Mouse (Mus musculus): ENCODE results near the gene Gne. TPM values are rescaled to one million over a fixed set of nuclear protein-coding genes. Genes with fewer than 3 reads are reported as not detected.
A peak's percentile ranks its signal among the peaks of the same experiment; 100 is the strongest.
"Not testable (repeated sequence)": the region's sequence is repeated elsewhere in the genome, so short reads cannot be mapped to it uniquely, and the experiment has no call there.

Gene Gne
- total RNA-seq, 2 experiments from 2014 or later = 42.0 to 45.9 TPM

DNA sequence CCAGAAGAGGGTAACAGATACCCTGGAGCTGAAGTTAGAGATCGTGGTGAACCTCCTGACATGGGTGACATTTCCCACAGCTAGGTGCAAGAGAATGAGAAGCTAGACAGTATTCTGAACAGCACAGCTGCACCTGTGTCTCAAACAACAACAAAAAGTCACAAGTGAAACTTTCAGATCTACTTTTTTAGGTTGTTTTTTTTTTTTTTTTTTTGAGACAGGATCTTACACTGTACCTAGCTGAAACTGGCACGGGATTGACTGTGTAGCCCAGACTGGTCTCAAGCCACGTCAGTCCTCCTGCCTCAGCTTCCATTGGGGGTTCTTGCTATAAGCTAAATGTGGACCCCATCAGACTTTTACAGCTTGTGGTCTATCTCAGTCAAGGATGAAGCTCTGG lies 10.2 kb downstream of the Gne start:
- DNase-seq (ENCODE audit: low spot score in 2 of 2) = no peak

DNA sequence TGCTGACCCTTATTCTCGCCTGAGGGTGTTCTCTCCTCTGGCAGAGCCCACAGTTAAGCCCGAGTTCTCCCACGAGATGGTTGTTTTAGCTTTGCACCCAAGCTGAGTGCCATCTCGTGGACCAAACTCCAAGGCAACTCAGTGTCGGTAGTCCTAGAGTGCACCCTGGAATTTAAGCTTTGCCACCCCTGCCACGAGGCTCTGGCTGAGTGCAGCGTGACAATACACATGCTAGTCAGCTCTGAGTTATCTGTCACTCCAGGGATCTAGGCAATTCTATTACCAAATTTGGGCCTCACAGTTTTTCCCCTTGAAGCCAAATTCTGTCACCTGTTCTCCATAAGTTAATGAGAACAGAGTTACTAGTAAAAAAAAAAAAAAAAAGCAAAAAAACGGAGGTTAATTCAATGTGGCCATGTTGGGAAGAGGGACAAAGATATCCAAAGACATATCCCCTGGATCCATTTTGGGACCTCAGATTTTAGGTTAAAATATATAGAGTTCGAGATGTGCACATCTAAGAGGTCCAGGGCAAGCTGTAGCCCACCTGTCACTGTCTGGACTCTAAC lies 11.0 kb downstream of the Gne start:
- no peak for DNase-seq (ENCODE audit: low spot score in 2 of 2)

DNA sequence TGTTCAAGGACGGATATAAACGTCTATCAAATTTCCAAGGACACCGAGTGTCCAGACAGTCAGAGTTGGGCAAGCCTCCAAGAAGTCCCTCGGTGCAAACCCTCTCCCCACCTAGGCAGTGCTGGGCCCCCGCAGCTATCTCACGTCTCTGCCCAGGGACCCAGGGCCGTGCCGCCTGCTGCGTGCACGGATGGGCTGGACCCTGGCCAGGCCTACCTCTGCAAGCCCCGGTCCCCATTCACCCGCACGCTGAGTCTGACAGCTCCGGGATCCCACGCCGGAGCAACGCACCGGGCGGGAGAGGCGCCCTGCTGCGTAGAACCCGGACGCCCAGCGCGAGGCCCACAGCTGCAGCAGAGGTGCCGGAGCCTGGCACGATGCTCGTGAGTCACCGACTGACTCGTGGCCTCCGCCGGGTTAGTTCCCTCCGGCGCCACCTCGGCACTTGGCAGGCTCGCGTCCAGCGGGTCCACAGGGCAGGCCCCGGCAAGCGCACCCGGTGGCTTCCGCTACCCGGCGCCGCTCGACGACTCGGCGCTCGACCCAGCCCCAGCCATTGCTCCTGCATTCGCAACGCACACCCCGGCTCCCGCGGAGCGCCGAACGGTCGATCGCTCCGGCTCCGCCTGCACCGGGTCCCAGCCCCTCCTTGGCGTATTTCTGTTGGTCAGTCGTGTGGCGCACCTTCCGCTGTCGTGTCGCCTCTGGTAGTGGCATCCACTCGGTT lies 11.7 kb downstream of the Gne start:
- DNase-seq (ENCODE audit: low spot score in 2 of 2) = peak; percentile 86 to 90

DNA sequence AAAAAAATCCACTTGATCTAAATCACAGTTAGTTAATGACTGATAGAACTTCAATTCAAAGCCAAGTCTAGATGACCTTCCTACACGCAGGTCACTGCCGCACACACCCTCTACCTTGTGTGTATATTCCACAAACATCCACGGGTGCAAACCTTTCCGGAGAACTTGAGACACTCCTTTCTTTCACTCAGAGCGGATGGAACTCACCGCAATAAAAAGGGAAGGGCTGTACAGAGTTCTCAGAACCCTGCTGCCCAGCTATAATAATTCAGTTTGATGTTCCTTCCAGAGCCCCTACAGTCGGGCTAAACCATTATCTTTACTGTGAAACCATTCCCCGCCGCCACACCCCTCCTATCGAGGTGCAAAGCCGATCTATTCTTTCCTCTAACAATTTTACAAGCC lies 12.2 kb downstream of the Gne start:
- no peak for DNase-seq (ENCODE audit: low spot score in 2 of 2)

DNA sequence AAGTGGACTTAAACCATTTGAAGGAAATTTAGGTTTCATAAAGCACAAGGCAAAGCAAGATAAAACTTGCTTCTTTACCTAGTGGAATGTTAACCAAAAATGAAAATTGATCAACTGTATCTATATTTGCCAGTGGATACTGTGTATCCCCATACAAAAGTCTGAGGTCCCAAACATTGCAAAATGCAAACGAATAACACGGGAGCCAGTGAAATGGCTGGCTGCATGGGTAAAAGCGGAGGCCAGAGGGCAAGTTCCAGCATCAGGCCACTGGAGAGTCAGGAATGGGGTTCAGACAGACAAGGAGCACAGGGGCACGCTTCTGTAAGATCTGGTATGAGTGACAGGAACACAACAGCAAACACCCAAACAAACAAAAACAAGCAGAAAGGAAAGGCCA lies 13.3 kb downstream of the Gne start:
- no peak for DNase-seq (ENCODE audit: low spot score in 2 of 2)

DNA sequence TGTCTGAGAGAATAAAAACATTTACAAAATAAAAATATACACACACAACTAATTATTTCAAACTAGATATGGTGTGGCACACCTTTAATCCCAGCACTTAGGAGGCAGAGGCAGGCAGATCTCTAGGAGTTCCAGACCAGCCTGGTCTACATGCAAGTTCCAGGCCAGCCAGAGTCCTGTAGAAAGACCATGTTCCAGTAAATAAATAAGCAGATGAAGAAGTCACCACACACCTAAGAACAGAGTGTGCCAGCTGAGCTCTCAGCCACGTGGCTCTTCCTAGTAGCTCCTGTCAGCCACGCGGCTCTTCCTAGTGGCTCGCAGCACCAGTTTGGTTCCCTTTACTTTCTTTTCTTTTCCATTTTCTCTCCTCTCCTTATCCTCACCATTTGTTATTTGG lies 14.6 kb downstream of the Gne start:
- DNase-seq (ENCODE audit: low spot score in 2 of 2) = no peak

DNA sequence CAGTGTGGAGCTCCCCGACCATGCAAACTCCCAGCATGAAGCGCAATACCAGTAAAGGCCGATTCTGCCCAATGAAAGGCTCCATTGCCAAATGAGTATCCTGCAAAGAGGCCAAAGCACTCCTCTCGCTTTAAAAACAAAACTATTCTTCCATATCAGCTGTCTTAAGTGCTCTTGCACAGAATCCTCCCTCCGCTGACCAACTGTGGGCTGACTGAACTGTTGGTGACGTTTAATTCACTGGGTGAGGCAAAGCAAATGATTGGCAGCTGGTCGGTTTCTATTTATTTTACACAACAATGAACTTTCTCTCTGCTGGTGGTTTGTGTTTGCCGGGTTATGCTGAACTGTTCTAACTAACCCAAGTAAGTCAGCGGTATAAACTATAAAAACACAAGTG lies 15.2 kb downstream of the Gne start:
- no peak for DNase-seq (ENCODE audit: low spot score in 2 of 2)

DNA sequence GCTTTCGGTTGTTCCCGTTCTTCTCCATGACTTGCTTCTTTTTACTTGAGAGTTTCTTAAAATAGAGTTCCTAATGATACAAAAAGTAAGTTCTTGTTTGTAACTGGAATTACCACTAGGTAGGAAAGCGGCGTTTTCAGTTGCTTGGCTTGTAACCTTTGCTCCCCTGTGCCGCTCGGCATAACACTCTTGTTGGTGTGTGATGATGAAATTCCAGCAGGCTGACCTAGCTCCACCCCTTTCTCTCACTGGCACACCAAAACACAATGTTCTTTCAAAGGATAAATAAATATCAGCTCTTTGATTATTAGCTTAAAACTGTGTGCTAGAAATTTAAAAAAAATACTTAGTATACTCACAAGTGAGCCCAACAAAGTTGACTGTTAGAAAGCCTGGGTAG lies 17.1 kb downstream of the Gne start:
- no peak for DNase-seq (ENCODE audit: low spot score in 2 of 2)

DNA sequence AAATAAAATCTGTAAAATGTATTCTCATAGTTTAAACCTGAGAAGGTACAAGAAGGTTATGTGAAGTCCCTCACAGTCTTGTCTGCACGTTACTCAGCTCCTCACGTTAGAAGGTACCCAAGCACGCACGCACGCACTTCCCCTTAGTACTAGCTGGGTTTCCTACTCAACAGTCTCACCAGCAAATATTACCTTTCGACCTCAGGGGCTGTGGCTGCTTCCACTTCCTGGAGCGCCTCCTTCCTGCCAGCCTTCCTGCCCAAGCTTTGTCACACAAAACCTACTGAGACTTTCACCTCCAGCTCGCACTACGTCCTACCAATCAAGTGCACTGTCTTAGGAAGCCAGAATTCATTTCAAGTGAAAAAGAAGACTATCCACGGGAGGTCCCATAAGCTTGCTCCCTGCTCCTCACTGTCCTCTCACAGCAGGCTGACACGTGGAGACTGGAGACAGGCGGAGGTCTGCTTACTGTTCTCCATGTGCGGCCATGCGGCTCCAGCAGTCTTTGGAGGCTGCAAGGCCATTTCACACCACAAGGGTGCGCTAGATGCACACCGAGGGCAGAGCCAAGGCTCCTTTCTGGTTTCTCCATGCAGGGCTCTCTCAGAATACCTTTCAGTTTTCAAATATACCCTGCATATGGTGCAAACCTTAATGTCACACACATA lies 18.5 kb downstream of the Gne start:
- peak; percentile 87 to 91 for DNase-seq (ENCODE audit: low spot score in 2 of 2)

DNA sequence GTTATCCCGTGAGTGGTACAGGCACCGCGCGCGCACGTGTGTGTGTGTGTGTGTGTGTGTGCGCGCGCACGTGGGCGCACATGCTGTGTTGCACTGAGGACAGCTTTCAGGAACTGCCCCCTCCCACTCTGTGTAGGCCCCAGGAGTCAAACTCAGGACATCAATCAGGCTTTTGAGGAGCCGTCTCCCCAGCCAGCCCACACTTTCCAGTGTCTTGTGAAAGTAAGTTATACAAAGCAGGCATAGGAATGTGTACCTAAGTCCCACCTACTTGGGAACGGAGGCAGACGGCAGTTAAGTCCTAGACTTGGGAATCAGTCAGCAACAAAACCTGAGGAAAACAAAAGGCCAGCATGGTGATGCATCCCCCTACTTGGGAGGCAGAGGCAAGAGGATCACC lies 21.2 kb downstream of the Gne start:
- DNase-seq (ENCODE audit: low spot score in 2 of 2) = no peak

DNA sequence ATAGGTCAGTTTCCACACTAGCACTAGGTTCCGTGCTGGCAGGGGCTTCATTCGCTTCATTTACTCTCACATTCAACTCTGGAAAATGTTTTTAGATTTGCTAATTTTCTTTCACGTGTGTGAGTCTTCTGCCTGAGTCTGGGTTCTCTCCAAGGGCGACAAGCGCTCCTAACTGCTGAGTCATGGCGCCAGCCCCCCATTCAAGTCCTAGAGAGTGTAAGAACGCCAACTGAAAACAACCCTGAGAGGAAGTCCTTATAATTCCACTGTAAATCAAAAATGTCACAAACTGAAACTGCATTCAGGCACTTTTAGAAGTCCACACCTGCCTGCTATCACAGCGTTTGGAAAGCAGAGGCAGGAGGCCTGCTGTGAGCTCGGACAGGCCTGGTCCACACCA lies 21.9 kb downstream of the Gne start:
- DNase-seq (ENCODE audit: low spot score in 2 of 2) = no peak

DNA sequence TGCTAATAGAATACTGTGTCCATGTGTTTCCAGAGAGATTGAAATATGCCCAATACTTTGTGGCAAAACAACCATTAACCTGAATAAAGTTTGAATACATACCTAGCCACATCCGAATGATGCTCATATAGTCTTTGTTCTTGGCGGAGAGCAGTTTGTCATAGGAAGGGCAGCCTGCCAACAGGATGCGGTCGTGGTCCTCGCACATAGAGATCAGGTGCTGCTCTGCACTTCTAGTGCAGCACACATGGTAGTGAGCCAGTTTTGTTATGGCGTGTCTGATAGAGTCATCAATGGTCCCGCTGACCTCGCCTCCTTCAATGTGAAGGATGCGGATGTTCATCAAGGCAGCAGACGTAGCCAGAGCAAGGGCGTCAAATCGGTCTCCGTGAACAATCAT lies 24.3 kb downstream of the Gne start:
- DNase-seq (ENCODE audit: low spot score in 2 of 2) = no peak

DNA sequence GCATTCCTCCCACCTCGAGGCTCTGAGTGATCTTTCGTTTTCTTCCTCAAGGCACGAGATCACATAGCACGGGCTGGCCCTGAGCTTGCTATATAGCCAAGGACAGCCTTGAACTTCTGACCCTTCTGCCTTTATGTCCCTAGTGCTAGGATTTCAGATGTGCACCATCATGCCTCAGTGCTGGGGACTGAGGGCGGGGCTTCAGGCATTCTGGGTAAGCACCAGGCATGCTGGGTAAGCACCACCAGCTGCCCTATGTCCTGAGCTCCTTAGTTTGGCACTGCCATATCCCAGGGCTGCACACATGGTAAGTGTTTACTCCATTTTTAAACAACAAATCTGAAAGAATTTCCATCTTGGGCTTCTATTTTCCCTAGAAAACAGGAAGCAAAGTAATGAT lies 34.2 kb downstream of the Gne start:
- no peak for DNase-seq (ENCODE audit: low spot score in 2 of 2)

DNA sequence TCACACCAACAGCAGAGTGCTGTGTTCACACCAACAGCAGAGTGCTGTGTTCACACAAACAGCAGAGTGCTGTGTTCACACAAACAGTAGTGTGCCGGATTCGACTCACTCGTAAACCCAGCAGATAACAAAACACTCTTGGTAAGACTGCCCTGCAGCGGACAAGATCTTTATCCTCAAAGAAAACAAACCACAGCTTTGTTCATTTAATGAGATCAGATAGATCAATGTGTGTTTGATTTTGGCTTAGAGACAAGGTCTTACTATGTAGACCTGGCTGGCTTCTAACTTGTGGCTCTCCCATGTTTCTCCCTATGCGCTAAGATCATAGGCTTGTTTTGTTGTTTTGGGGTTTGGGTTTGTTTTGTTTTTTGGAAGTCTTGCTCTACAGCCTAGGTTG lies 37.9 kb downstream of the Gne start:
- no peak for DNase-seq (ENCODE audit: low spot score in 2 of 2)

DNA sequence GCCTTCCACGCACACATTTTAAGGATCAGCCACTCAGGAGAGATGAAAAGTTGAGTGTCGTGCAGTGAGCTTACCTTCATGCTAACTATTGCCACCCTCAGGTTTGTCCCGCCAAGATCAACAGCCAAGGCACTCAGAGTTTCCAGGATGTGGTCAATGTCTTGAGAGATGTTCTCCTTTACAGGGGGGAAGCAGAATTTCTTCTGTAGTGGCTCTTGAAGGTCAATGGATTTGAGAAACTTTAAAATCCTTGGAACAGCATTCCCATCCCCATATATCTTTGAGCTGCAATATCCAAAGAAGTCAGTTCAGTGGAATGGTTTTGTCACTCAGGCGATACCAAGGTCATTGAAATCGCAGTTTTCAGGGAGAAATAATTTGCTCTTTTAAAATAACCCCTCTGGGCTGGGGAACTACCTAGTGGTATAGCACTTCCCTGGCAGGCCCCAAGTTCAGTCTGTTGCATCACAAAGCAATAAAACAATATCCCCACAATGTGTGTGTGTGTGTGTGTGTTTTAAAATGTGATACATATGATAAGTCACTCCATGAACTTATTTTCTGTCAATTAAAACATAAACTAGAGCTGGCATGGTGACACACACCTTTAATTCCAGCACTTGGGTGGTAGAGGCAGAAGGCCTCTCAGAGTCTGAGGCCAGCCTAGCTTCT lies 39.2 kb downstream of the Gne start:
- DNase-seq (ENCODE audit: low spot score in 2 of 2) = no peak

DNA sequence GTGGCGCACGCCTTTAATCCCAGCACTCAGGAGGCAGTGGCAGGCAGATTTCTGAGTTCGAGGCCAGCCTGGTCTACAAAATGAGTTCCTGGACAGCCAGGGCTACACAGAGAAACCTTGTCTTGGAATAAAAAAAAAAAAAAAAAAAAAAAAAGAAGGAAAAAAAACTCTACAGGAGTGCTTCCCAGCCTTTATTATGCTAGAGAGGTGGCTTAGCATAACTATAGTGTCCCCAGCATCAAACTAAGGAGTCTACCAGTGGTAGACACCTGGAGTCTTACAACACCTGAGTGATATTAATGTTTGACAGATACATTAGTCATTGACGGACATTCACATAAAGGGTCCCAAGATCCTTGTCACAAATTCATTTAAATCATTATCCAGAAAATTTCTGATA lies 40.8 kb downstream of the Gne start:
- not testable (repeated sequence) for DNase-seq (ENCODE audit: low spot score in 2 of 2)

DNA sequence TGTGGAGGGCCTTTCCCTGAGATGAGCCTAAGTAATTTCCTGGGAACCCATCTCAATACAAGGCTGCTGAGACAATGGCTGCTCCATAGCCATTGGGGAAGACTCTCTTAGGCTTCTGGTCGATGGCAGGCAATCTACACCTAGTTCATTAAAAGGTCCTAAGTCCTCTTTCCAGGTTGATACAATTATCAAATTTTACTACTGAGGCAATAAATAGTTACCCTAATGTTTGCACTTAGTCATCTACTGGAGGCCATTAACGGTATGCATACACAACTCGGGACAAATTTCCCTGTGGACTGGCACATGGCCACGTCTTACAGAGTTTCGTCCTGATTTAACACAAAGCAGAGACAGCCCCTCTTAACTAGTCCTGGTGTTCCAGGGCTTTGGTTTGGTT lies 41.5 kb downstream of the Gne start:
- no peak for DNase-seq (ENCODE audit: low spot score in 2 of 2)

DNA sequence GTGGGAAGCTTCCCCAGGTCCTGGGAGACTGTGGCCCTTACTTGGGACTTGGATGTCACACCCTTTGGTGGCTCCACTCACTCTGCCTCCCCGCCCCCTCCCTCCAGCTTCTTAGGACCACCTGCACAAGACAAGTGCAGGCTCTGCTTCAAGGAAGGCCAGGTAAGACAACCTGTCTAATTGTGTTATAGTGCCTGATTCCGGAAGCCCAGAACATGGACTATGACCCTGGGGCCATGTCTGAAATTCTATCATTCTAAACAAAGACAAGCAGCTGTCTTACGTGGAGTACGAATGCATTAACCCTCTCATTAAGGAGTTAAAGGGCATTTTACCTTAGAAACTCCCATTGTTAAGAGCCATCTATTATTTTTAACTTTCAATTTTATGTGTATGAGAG lies 43.2 kb downstream of the Gne start:
- no peak for DNase-seq (ENCODE audit: low spot score in 2 of 2)

DNA sequence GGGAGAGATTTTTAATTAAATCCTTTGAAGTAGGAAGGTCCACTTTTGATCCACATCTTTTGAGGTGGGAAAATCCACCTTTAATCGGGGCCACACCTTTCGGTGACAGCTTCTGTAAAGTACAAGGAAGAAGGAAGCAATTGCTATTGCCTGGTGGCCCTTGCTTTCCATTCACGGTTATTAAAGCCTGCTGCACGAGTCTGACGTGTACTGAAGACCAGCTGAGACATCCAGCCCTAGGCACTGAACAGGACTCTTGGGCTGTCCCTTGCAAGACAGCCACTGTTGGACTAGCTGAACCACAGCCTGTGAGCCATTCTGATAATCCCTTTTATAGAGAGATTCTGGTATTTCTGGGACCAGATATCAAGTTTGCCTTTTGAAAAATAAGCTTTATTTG lies 47.5 kb downstream of the Gne start:
- no peak for DNase-seq (ENCODE audit: low spot score in 2 of 2)

DNA sequence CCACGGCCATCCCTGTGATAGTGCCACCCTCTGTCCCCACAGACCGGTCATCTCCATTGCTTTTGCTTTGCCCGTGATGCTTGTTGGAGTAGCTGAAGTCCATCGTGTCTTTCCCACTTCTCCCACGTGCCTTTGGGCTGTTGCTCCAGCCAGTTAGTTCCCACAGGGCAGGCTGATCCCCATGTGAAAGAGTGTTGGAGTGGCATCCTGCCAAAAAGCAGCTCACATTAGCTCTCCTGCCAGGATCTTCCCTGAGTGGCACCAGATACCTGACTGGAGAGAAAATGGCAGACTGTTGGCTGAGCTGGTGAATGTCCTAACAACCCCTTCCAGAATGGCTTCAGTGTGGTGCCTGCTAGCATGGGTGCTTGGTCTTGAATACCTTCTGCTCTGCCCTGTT lies 52.5 kb downstream of the Gne start:
- DNase-seq (ENCODE audit: low spot score in 2 of 2) = peak in 1 of 2 experiments; percentile 14

DNA sequence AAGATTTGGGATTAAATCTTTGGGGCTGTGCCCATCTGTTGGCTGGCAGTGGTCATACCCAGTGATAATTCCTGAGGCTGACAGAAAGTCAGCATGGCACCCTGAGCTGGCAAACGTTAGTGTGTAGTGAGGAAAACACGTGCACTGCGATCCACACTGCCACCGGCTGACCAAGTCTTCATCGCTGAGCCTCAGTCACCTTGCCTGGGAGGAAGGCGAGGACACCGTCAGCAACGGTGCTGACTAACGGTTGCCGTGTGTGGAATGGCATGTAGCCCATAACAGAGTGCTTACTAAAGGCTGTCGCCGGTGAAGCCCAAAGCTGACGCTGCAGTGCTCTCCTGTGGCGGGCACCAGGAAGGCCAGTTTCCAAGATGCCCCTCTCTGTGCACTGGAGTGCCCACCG lies 54.3 kb downstream of the Gne start:
- peak; percentile 24 to 34 for DNase-seq (ENCODE audit: low spot score in 2 of 2)

All from layer of hippocampus, postnatal 14 days (tissue).